Comparison of ENCODE assay signal across 24 mouse cellular contexts in the genomic region with DNA sequence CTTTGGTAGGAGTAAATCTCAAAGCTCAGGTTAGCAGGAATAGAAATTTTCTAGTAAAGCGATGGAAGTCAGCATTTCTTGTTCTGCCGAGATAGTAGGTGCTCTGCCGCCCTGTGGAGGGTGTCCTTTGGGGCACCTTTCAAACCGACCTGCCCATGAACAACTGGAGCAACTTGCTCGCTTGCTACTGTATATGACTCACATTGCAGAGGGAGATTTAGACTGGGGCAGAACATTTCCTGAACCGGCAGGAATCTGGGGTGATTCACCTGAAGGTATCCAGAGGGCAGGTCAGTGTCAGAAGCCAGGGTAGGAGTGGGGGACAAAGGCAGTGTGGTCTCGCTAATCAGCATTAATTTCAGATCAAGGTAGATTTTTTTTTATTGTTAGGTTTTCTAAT. TPM values are rescaled to one million over a fixed set of nuclear protein-coding genes. Genes with fewer than 3 reads are reported as not detected.
DNase-seq lines count a peak whose midpoint lies in the region; ATAC-seq and TF ChIP-seq lines count a peak whose summit lies in the region.
"Had no signal": no experiment of that assay in that cellular context is flagged by ENCODE, and none has a peak within 500 bp of the region (broad histone marks: within the 10 kb centered on the region; RNA-seq: fewer than 3 reads in every experiment).

Gpr87 (minus strand) TSS at position 167 of the 400 bp plus-strand sequence.

- no peaks in the 10 kb centered on the region for H3K9me3 ChIP-seq in limb, embryonic 14.5 days (ENCODE audit: control insufficient read depth, low read length)
- H3K9me3 ChIP-seq in limb, embryonic 10.5 days (replicated peaks), result no peaks in the 10 kb centered on the region
- H3K9me3 ChIP-seq in embryonic facial prominence, embryonic 14.5 days (ENCODE audit: control insufficient read depth, low read length), result no peaks in the 10 kb centered on the region
- no peaks in the 10 kb centered on the region for H3K9me3 ChIP-seq in embryonic facial prominence, embryonic 15.5 days (replicated peaks)
- H3K9me3 ChIP-seq in stomach, embryonic 16.5 days (replicated peaks; ENCODE audit: control insufficient read depth, low read length), result no peaks in the 10 kb centered on the region
- H3K9me3 ChIP-seq: forebrain, embryonic 15.5 days; heart, embryonic 15.5 days had no signal

- WGBS in limb, embryonic 14.5 days, result 78% methylated on average over 7 of the region's 7 CpGs
- 84% methylated on average over 7 of the region's 7 CpGs for WGBS in limb, embryonic 10.5 days
- 72% methylated on average over 7 of the region's 7 CpGs for WGBS in embryonic facial prominence, embryonic 14.5 days
- 69% methylated on average over 7 of the region's 7 CpGs for WGBS in embryonic facial prominence, embryonic 15.5 days
- 71% methylated on average over 7 of the region's 7 CpGs for WGBS in stomach, embryonic 16.5 days

- H3K27ac ChIP-seq in limb, embryonic 14.5 days (replicated peaks; ENCODE audit: low read depth, low read length), result peak within 1 kb of the TSS; percentile 14; the same call in 1 of the 2 replicates
- H3K27ac ChIP-seq in limb, embryonic 10.5 days, result no peak within 1 kb of the TSS
- H3K27ac ChIP-seq in embryonic facial prominence, embryonic 14.5 days (replicated peaks; ENCODE audit: low read depth, low read length), result peak within 1 kb of the TSS; percentile 74
- H3K27ac ChIP-seq in embryonic facial prominence, embryonic 15.5 days (replicated peaks), result peak within 1 kb of the TSS; percentile 84
- peak within 1 kb of the TSS; percentile 80 for H3K27ac ChIP-seq in stomach, embryonic 16.5 days (ENCODE audit: low read length)
- H3K27ac ChIP-seq: forebrain, embryonic 15.5 days; heart, embryonic 15.5 days; hindbrain, embryonic 14.5 days had no signal

- TF ChIP-seq POLR2A in limb, embryonic 14.5 days (IDR thresholded peaks at IDR 0.05; ENCODE audit: borderline replicate concordance, extremely low read depth, insufficient read depth, insufficient read length), result no peak

- no peak for DNase-seq in limb, embryonic 14.5 days (ENCODE audit: low spot score)
- no peak for DNase-seq in limb, embryonic 10.5 days (ENCODE audit: low spot score)
- DNase-seq in embryonic facial prominence, embryonic 14.5 days (ENCODE audit: low spot score), result no peak
- DNase-seq in left cerebral cortex, adult 18-20 months (ENCODE audit: low spot score in 2 of 2), result no peak
- DNase-seq in lung, adult 18-20 months, result no peak
- no peak for DNase-seq in natural killer cell, adult 2 months (ENCODE audit: low spot score in 2 of 2)
- DNase-seq: adrenal gland, adult 8-10 months; adrenal gland, postnatal 36 days; cerebellum, adult 11 months; cerebellum, adult 8-10 months; cerebellum, postnatal 25 days; gastrocnemius, postnatal 36 days; heart, adult 18-20 months; heart, postnatal 14 days had no signal

- ATAC-seq in limb, embryonic 14.5 days (ENCODE audit: low FRiP score, low read depth), result no peak
- no peak for ATAC-seq in embryonic facial prominence, embryonic 14.5 days (ENCODE audit: low read depth)
- ATAC-seq in embryonic facial prominence, embryonic 15.5 days (ENCODE audit: insufficient number of reproducible peaks, low FRiP score, low TSS enrichment, low read depth), result no peak
- ATAC-seq in stomach, embryonic 16.5 days (ENCODE audit: insufficient read depth, low FRiP score), result no peak
- ATAC-seq: forebrain, embryonic 15.5 days had no signal

- no peak within 1 kb of the TSS for H3K4me3 ChIP-seq in limb, embryonic 14.5 days (replicated peaks; ENCODE audit: low read length)
- H3K4me3 ChIP-seq in limb, embryonic 10.5 days, result no peak within 1 kb of the TSS
- no peak within 1 kb of the TSS; the same call in 1 of the 2 replicates for H3K4me3 ChIP-seq in embryonic facial prominence, embryonic 14.5 days (ENCODE audit: low read depth, low read length)
- peak within 1 kb of the TSS; percentile 24 for H3K4me3 ChIP-seq in embryonic facial prominence, embryonic 15.5 days (replicated peaks)
- H3K4me3 ChIP-seq in stomach, embryonic 16.5 days (replicated peaks; ENCODE audit: low read length), result peak within 1 kb of the TSS; percentile 30
- H3K4me3 ChIP-seq: forebrain, embryonic 15.5 days; heart, embryonic 15.5 days had no signal

- H3K4me1 ChIP-seq in limb, embryonic 14.5 days (ENCODE audit: control insufficient read depth, insufficient read depth, low read length), result no peaks in the 10 kb centered on the region
- no peaks in the 10 kb centered on the region for H3K4me1 ChIP-seq in limb, embryonic 10.5 days
- H3K4me1 ChIP-seq in embryonic facial prominence, embryonic 14.5 days (ENCODE audit: control insufficient read depth, insufficient read depth, low read length), result no peaks in the 10 kb centered on the region
- H3K4me1 ChIP-seq in embryonic facial prominence, embryonic 15.5 days, result no peaks in the 10 kb centered on the region
- H3K4me1 ChIP-seq in stomach, embryonic 16.5 days (ENCODE audit: control insufficient read depth, insufficient read depth, low read length), result no peaks in the 10 kb centered on the region
- H3K4me1 ChIP-seq: forebrain, embryonic 15.5 days; heart, embryonic 15.5 days had no signal

- no peaks in the 10 kb centered on the region for H3K27me3 ChIP-seq in limb, embryonic 14.5 days (ENCODE audit: control insufficient read depth, insufficient read depth, low read length)
- no peaks in the 10 kb centered on the region for H3K27me3 ChIP-seq in limb, embryonic 10.5 days (ENCODE audit: low read depth, poor library complexity, severe bottlenecking)
- no peaks in the 10 kb centered on the region for H3K27me3 ChIP-seq in embryonic facial prominence, embryonic 14.5 days (replicated peaks; ENCODE audit: control insufficient read depth, insufficient read depth, low read length)
- no peaks in the 10 kb centered on the region for H3K27me3 ChIP-seq in embryonic facial prominence, embryonic 15.5 days
- no peaks in the 10 kb centered on the region for H3K27me3 ChIP-seq in stomach, embryonic 16.5 days (ENCODE audit: control insufficient read depth, insufficient read depth, low read length)
- H3K27me3 ChIP-seq: forebrain, embryonic 15.5 days; heart, embryonic 15.5 days had no signal

- H3K9ac ChIP-seq in limb, embryonic 14.5 days (ENCODE audit: low read depth, low read length, severe bottlenecking), result no peak within 1 kb of the TSS
- no peak within 1 kb of the TSS for H3K9ac ChIP-seq in embryonic facial prominence, embryonic 14.5 days (ENCODE audit: low read depth, low read length)
- no peak within 1 kb of the TSS for H3K9ac ChIP-seq in embryonic facial prominence, embryonic 15.5 days
- peak within 1 kb of the TSS; percentile 39; the same call in 1 of the 2 replicates for H3K9ac ChIP-seq in stomach, embryonic 16.5 days (ENCODE audit: low read length)
- H3K9ac ChIP-seq: forebrain, embryonic 15.5 days; heart, embryonic 15.5 days; hindbrain, embryonic 14.5 days had no signal

- H3K36me3 ChIP-seq in limb, embryonic 14.5 days (ENCODE audit: control insufficient read depth, insufficient read depth, low read length), result no peaks in the 10 kb centered on the region
- H3K36me3 ChIP-seq in limb, embryonic 10.5 days, result no peaks in the 10 kb centered on the region
- no peaks in the 10 kb centered on the region for H3K36me3 ChIP-seq in embryonic facial prominence, embryonic 14.5 days (ENCODE audit: control insufficient read depth, insufficient read depth, low read length)
- no peaks in the 10 kb centered on the region for H3K36me3 ChIP-seq in embryonic facial prominence, embryonic 15.5 days
- no peaks in the 10 kb centered on the region for H3K36me3 ChIP-seq in stomach, embryonic 16.5 days (ENCODE audit: control insufficient read depth, insufficient read depth, low read length)
- H3K36me3 ChIP-seq: forebrain, embryonic 15.5 days; heart, embryonic 15.5 days had no signal

- H3K4me2 ChIP-seq in limb, embryonic 14.5 days (replicated peaks; ENCODE audit: low read depth, low read length, severe bottlenecking), result no peak within 1 kb of the TSS
- no peak within 1 kb of the TSS for H3K4me2 ChIP-seq in embryonic facial prominence, embryonic 14.5 days (ENCODE audit: low read depth, low read length)
- H3K4me2 ChIP-seq in embryonic facial prominence, embryonic 15.5 days (replicated peaks), result peak within 1 kb of the TSS; percentile 30; the same call in 1 of the 2 replicates
- H3K4me2 ChIP-seq in stomach, embryonic 16.5 days (ENCODE audit: low read depth, low read length), result no peak within 1 kb of the TSS
- H3K4me2 ChIP-seq: forebrain, embryonic 15.5 days; heart, embryonic 11.5 days; heart, embryonic 15.5 days; hindbrain, embryonic 14.5 days had no signal

RNA-seq across cellular contexts. Expression of gene Gpr87, which starts in this region (rescaled TPM):
- 5.7 and 6.3 TPM in 2 replicates for polyA plus RNA-seq in limb, embryonic 14.5 days (2012; rRNA removed)
- 14.8 and 20.4 TPM in 2 replicates for polyA plus RNA-seq in limb, embryonic 14.5 days (2014; fragmentation: Nextera tagmentation; extraction: Ambion mirVana)
- 0.33 and 0.84 TPM in 2 replicates for polyA plus RNA-seq in limb, embryonic 10.5 days (2016; fragmentation: Nextera tagmentation; extraction: Ambion mirVana)
- polyA plus RNA-seq in embryonic facial prominence, embryonic 14.5 days (2014; fragmentation: Nextera tagmentation; extraction: Ambion mirVana), result 7.4 and 7.9 TPM in 2 replicates
- polyA plus RNA-seq in embryonic facial prominence, embryonic 15.5 days (2015; fragmentation: Nextera tagmentation; extraction: Ambion mirVana), result 24.0 and 25.8 TPM in 2 replicates
- polyA plus RNA-seq in stomach, embryonic 16.5 days (2015; fragmentation: Nextera tagmentation; extraction: Ambion mirVana), result 18.6 and 33.6 TPM in 2 replicates
- not detected for total RNA-seq in left cerebral cortex, adult 18-20 months (2021)
- total RNA-seq: adrenal gland, adult 8-10 months; adrenal gland, postnatal 36 days; gastrocnemius, adult 8-10 months; gastrocnemius, postnatal 36 days; heart, adult 18-20 months; heart, postnatal 14 days; hematopoietic stem cell, adult 5-6 weeks had no signal
- polyA plus RNA-seq: cortical plate, adult 2 months; forebrain, embryonic 11.5 days; heart, embryonic 11.5 days; hindbrain, embryonic 14.5 days had no signal

Comparison
In these comparisons a context has a peak if more than half of its experiments do, and no peak if none do; other contexts are left out.
1. H3K4me3 ChIP-seq: peak in embryonic facial prominence, embryonic 15.5 days (single experiment) and stomach, embryonic 16.5 days (single experiment); none in limb, embryonic 14.5 days (single experiment), limb, embryonic 10.5 days (single experiment) and embryonic facial prominence, embryonic 14.5 days (single experiment).